Mouse (Mus musculus): Measurements from ENCODE around the gene Gphb5.

DNA sequence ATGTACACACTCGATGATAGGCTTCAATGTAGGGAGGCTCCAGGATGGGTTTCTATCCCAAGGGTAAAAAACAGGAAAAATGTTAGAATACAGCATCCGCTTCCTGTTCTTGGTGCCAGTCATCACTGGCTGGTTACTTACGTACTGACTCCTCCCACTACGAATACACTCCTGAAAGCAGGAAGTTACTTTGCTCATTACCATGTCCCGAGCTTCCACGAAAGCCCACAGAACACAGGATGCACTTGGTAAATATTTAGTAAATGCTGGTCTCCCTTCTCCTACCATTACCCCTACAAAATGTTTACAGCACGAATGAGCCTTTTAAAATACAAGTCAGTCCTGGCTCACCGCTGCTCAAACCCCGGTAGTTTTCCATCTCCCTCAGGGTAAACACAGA, 3.6 kb downstream of the Gphb5 start:
- TF ChIP-seq CTCF (IDR thresholded peaks at IDR 0.05; ENCODE audit: low read depth) (no peak), EP300 (IDR thresholded peaks at IDR 0.05; ENCODE audit: low read depth) (no peak)

Measured in heart, postnatal 0 days (tissue).